Mouse (Mus musculus) midbrain, embryonic 15.5 days (tissue): Measurements from ENCODE around the gene Cars2. TPM values are rescaled to one million over a fixed set of nuclear protein-coding genes. Genes with fewer than 3 reads are reported as not detected.
A peak's percentile ranks its signal among the peaks of the same experiment; 100 is the strongest.
"Not testable (repeated sequence)": the region's sequence is repeated elsewhere in the genome, so short reads cannot be mapped to it uniquely, and the experiment has no call there.

Experiments
- ATAC-seq: fragments of 200-750 bp; cut with Nextera tagmentation; replicated peaks from 2 replicates; pipeline ENCODE4 v1.8.0; 2017; ENCODE audit warnings: moderate TSS enrichment
- H3K27ac ChIP-seq: fragments of 300-500 bp; sonication (generic); 2 replicates; pipeline ENCODE4 v1.5.1; 2015; ENCODE audit warnings: mild to moderate bottlenecking, inconsistent platforms
- H3K27me3 ChIP-seq: fragments of 300-500 bp; sonication (generic); replicated peaks from 2 replicates; pipeline ENCODE4 v1.6.1; 2015; ENCODE audit warnings: inconsistent platforms
- H3K36me3 ChIP-seq: fragments of 300-500 bp; sonication (generic); replicated peaks from 2 replicates; pipeline ENCODE4 v1.6.1; 2015; ENCODE audit warnings: inconsistent platforms
- H3K4me1 ChIP-seq: fragments of 300-500 bp; sonication (generic); 2 replicates; pipeline ENCODE4 v1.6.1; 2015; ENCODE audit warnings: inconsistent platforms
- H3K4me2 ChIP-seq: fragments of 300-500 bp; sonication (generic); 2 replicates; pipeline ENCODE4 v1.6.1; 2015; ENCODE audit warnings: inconsistent platforms, mild to moderate bottlenecking, moderate library complexity
- H3K4me3 ChIP-seq: fragments of 300-500 bp; sonication (generic); 2 replicates; pipeline ENCODE4 v1.5.1; 2015; ENCODE audit warnings: mild to moderate bottlenecking, inconsistent platforms
- H3K9ac ChIP-seq: fragments of 300-500 bp; sonication (generic); 2 replicates; pipeline ENCODE4 v1.6.1; 2015; ENCODE audit warnings: mild to moderate bottlenecking, inconsistent platforms
- H3K9me3 ChIP-seq: fragments of 300-500 bp; sonication (generic); 2 replicates; pipeline ENCODE4 v1.6.1; 2016; ENCODE audit warnings: inconsistent platforms
- WGBS: fragments of 180-500 bp; shearing (Covaris S2); methylation state at CpG from one replicate; pipeline ENCODE4 v1.1.7; 2015; ENCODE audit warnings: mixed read lengths; 5-methylcytosine and 5-hydroxymethylcytosine counted together
- polyA plus RNA-seq: library from polyadenylated mRNA; unstranded; fragments of >200 nt; fragmentation: Nextera tagmentation; extraction: Ambion mirVana; gene quantifications from 2 replicates; pipeline ENCODE4 v1.2.1, GENCODE M21; 2015

Cars2 gene
- polyA plus RNA-seq, 1 experiment from 2014 or later, result 21.7 TPM

DNA sequence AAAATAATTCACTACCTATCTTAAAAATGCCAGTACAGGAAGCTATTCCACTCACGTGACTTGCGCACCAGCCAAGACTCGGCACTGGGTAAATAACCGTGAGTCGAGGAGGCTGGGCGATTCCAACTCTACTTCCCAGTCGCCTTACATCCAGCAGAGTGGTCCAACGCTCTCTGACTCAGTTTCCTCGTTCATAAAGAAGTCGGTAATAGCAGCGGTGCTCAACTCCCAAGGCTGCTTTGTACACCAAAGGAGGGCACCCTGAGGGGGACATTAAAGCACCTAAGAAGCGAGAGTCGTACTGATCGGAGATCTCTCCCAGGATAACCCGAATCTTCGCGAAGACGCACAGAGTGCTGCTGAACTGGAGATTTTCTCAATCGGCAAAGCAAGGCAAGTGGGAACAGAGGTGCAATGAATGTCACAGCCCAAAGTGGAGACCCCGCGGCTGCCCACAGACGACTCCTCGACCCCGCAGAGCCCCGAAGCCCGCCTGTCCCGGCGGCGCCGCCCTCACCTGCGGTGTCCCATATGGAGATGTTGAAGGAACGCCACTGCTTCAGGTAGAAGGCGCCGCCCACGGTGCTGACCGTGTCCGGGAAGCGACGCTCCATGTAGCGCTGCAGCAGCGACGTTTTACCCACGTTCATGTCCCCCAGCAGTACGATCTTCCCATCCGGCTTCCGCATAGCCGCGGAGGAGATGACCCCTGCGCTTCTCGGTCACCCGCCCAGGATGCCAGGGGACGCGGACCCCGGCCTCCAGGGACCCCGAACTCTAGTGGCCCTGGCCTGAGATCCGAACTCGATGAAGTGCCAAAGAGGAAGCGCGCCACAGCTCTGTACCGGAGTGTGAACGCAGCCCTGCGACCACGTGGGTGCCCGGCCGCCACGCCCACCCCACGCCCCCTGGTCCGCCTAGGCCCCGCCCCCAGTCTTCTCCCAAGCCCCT, 72.5 kb downstream of the Cars2 start, which contains the start of gene Rab20:
Gene Rab20 (minus strand): TSS at position 900 of the 951 bp plus-strand sequence.
- Histone ChIP-seq H3K27me3 (peaks cover 64% of the 10 kb centered on the region), H3K9ac (peak within 1 kb of the TSS; percentile 32), H3K4me2 (peak within 1 kb of the TSS; percentile 98), H3K27ac (no peak within 1 kb of the TSS), H3K4me3 (peak within 1 kb of the TSS; percentile 47), H3K4me1 (peaks cover 19% of the 10 kb centered on the region), H3K36me3 (no peaks in the 10 kb centered on the region), H3K9me3 (no peaks in the 10 kb centered on the region)
- ATAC-seq, result peak; percentile 73
- WGBS, result under 1% methylated on average over 68 of the region's 69 CpGs

DNA sequence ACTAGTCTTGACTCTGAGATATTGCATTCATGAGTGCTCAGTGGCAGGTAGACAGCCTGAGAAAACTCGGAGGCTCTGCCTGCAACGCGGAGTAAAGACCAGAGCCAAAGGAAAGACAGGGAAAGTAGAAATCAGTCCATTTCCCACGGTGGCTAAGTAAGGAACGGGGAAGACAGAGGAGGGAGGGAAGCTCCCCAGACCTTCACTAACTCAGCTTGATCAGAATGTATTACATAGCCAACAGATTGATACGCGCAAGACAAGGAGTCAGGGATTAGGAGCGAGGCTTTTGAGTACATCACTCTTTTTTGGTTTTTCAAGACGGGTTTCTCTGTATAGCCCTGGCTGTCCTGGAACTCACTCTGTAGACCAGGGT, 73.4 kb downstream of the Cars2 start:
- peaks cover 19% of the 10 kb centered on the region for H3K4me1 ChIP-seq
- ATAC-seq, result no peak
- peak overlapping the region; percentile 5 for H3K4me2 ChIP-seq
- peaks cover 64% of the 10 kb centered on the region for H3K27me3 ChIP-seq
- WGBS, result 3% methylated on average over 9 of the region's 9 CpGs
- H3K36me3 ChIP-seq, result no peaks in the 10 kb centered on the region
- no peaks in the 10 kb centered on the region for H3K9me3 ChIP-seq
- peak overlapping the region; percentile 47 for H3K4me3 ChIP-seq
- H3K27ac ChIP-seq, result no peak overlapping the region
- no peak overlapping the region for H3K9ac ChIP-seq

DNA sequence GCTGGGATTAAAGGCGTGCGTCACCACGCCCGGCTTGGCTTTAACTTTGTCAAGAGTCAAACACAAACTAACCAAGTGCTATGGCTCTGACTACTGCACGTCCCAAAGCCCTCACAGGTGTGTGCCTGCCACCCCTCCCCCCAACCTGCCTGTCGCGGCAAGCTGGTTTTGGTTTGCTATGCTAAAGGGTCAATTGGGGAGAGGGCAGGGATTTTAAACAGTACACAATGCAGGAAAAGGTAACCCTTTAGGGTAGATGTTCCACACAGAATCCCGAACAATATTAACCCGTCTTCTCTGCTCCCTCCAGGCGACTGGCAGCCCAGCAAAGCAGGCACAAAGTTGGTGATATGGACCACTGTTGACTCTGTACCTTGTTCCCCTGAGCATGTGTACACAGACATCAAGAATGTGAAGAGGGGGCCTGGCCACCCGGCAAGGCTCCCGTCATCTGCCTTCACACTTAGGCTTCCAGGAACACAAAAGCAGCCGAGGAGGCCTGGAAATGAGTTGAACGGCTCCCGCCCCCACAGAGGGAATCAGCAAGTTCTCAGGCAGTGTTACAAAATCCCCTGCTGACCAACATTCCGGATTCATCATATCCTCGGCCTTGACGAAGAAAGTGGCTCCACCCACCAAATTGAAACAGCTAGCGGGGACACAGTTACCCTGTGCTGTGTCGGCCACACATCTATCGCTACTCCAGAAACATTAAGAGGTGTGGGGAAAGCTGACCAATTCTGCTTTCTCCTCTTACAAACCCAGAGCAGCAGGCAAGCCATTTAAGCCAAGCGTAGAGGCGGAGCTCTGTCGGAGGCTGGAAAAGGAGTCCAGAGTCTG, 74.0 kb downstream of the Cars2 start:
- Histone ChIP-seq H3K9ac (no peak overlapping the region), H3K36me3 (no peaks in the 10 kb centered on the region), H3K4me1 (peaks cover 19% of the 10 kb centered on the region), H3K4me2 (peak overlapping the region; percentile 5), H3K27ac (no peak overlapping the region), H3K27me3 (peaks cover 64% of the 10 kb centered on the region), H3K4me3 (0 out of 2 replicates have a peak overlapping the region, but pooled peaks have one; percentile 1), H3K9me3 (no peaks in the 10 kb centered on the region)
- 9% methylated on average over 24 of the region's 24 CpGs for WGBS
- no peak for ATAC-seq

DNA sequence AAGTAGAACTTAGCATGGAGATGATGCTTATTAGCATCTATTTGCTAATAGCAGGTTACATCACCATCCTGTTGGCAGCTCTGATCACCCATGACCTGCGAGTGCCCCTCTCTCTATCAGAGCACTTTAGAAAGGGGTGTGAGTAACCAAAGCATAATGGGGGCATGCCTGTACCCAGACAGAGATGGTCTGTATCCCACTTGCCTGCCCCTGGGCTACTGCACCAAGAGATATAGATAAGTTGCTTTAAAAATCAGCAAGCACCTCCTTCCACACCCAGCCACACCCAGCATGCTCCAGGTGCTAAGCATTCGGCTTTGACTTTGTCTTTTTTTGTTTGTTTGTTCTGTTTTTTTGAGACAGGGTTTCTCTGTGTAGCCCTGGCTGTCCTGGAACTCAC, 74.7 kb downstream of the Cars2 start:
- Histone ChIP-seq H3K9me3 (no peaks in the 10 kb centered on the region), H3K4me2 (no peak overlapping the region), H3K9ac (no peak overlapping the region), H3K27me3 (peaks cover 64% of the 10 kb centered on the region), H3K4me1 (peaks cover 19% of the 10 kb centered on the region), H3K27ac (no peak overlapping the region), H3K4me3 (no peak overlapping the region), H3K36me3 (no peaks in the 10 kb centered on the region)
- ATAC-seq, result no peak
- 27% methylated on average over 2 of the region's 2 CpGs for WGBS

DNA sequence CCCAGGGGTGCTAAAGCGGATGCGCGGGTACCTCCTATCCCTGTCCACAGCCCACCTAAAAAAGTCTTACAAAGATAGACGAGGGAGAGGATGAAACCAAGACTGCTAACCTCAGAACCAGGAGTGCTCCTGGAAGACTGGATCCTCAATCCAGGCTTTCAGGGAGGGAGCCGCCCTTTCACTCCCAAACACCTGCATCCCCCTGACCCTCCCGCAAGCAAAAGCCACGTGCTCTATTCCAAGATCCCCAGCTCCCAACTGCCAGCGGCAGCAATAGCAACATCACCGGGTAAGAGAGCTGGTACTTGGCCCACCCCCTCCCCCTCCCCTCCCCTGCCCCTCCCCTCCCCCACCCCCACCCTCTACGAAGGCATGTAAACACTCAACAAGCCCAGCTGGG, 75.2 kb downstream of the Cars2 start:
- no peak overlapping the region for H3K4me3 ChIP-seq
- H3K27ac ChIP-seq, result no peak overlapping the region
- no peak overlapping the region for H3K9ac ChIP-seq
- H3K4me1 ChIP-seq, result peaks cover 19% of the 10 kb centered on the region
- peaks cover 61% of the 10 kb centered on the region for H3K27me3 ChIP-seq
- no peaks in the 10 kb centered on the region for H3K36me3 ChIP-seq
- no peaks in the 10 kb centered on the region for H3K9me3 ChIP-seq
- no peak overlapping the region for H3K4me2 ChIP-seq
- 10% methylated on average over 9 of the region's 10 CpGs for WGBS
- ATAC-seq, result no peak

DNA sequence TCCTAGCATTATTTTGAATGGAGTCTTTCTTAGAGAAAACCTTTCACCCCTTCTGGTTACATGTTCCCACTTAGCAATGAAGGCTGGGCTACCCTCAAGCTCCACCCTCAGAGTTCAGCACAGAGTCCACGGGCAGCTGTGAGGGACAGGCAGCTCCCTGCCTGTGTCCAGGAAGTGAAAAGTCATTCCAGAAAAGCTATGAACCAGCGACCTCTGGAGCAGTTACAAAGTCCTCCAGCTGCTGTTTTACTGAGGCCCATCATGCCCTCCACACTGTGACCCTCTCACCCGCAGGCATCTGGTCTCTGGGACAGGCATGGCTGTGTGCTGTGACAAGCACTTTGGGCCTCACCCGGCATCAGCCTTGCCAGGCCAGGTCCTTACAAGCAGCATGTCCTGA, 77.5 kb downstream of the Cars2 start:
- Histone ChIP-seq H3K27me3 (peaks cover 38% of the 10 kb centered on the region), H3K36me3 (no peaks in the 10 kb centered on the region), H3K9me3 (no peaks in the 10 kb centered on the region), H3K27ac (no peak overlapping the region), H3K4me3 (no peak overlapping the region), H3K4me2 (no peak overlapping the region), H3K9ac (no peak overlapping the region), H3K4me1 (peaks cover 14% of the 10 kb centered on the region)
- ATAC-seq, result no peak
- 51% methylated on average over 4 of the region's 4 CpGs for WGBS

DNA sequence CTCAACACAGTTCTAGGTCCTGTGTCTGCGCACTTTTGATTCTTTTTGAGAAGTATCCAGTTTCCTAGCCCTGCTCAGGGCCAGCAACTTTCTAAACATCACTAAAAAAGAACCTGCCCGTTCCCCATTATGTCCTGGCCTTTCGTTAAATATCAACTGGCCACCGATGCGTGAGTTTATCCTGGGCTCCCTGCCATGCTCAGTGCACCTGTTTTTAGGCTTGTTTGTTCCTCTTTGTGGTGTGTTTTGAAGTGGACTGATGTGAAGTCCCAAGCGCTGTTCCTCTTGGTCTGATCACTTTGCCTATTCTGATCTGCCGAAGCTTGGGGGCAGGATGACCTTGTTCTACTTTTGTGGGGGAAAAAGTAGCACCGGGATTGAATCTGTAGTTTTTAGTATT, 79.3 kb downstream of the Cars2 start:
- H3K27me3 ChIP-seq, result peaks cover 22% of the 10 kb centered on the region
- no peak for ATAC-seq
- H3K9me3 ChIP-seq, result no peaks in the 10 kb centered on the region
- H3K9ac ChIP-seq, result no peak overlapping the region
- H3K27ac ChIP-seq, result no peak overlapping the region
- no peaks in the 10 kb centered on the region for H3K36me3 ChIP-seq
- no peak overlapping the region for H3K4me2 ChIP-seq
- H3K4me1 ChIP-seq, result peaks cover 1% of the 10 kb centered on the region; the same call in 1 of the 2 replicates
- whole genome bisulfite sequencing, result 39% methylated on average over 8 of the region's 8 CpGs
- no peak overlapping the region for H3K4me3 ChIP-seq

DNA sequence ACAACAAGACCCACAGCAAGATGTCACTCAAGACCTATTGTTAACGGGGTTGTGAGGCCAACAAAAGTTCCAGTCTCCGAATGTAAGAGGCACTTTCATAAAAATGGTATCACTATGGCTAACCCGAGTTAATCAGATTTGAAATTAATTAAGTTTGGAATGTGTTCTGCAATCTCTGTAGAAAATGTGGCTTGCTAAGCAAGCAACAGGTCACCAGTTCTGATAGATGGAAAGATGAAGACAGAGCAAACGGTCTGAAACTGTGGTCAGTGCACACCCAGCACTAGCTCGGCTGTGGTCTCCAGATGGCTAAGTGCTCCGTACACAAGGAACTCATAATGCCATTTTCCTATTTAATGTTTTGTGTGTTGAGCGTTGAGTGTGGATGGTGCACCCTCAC, 79.9 kb downstream of the Cars2 start:
- Histone ChIP-seq H3K9ac (no peak overlapping the region), H3K4me3 (no peak overlapping the region), H3K4me1 (no peaks in the 10 kb centered on the region), H3K4me2 (no peak overlapping the region), H3K36me3 (no peaks in the 10 kb centered on the region), H3K9me3 (no peaks in the 10 kb centered on the region), H3K27ac (no peak overlapping the region), H3K27me3 (peaks cover 16% of the 10 kb centered on the region)
- ATAC-seq, result no peak
- WGBS, result 76% methylated on average over 7 of the region's 7 CpGs

DNA sequence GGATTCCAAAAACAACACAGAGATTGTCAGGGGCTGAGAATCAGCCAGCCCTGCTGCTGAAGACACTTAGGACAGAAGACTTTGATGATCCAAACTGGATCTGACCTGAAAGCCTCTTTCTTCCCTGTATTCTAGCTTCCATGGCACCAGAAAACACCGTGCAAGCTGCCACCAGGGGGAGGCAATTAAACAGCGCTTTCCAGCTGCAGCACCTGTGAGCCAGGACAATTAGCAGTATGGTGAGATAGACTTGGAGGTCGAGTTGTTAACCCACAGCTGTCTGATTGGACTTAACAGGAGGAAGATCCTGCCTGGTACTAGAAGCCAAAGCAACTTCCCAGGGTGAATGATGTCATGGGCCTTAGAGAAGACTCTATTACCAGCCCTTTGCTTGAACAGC, 81.5 kb downstream of the Cars2 start:
- Histone ChIP-seq H3K9me3 (no peaks in the 10 kb centered on the region), H3K36me3 (no peaks in the 10 kb centered on the region), H3K4me2 (no peak overlapping the region), H3K4me1 (no peaks in the 10 kb centered on the region), H3K27ac (no peak overlapping the region), H3K27me3 (peaks cover under 1% of the 10 kb centered on the region; the same call in 1 of the 2 replicates), H3K4me3 (no peak overlapping the region), H3K9ac (no peak overlapping the region)
- ATAC-seq, result no peak
- 11% methylated on average over 3 of the region's 3 CpGs for WGBS

DNA sequence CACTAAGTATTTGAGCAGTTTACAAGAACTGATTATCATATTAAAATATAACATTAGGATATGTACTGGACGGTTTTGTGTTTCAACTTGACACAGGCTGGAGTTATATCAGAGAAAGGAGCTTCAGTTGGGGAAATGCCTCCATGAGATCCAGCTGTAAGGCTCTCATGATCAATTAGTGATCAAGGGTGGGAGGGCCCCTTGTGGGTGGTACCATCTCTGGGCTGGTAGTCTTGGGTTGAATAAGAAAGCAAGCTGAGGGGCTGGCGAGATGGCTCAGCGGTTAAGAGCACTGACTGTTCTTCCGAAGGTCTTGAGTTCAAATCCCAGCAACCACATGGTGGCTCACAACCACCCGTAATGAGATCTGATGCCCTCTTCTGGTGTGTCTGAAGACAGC, 84.1 kb downstream of the Cars2 start:
- not testable (repeated sequence) for H3K4me1 ChIP-seq, H3K4me2 ChIP-seq, H3K9me3 ChIP-seq, H3K4me3 ChIP-seq, ATAC-seq, H3K9ac ChIP-seq, H3K27me3 ChIP-seq, H3K36me3 ChIP-seq, H3K27ac ChIP-seq
- 77% methylated on average over 5 of the region's 5 CpGs for WGBS

DNA sequence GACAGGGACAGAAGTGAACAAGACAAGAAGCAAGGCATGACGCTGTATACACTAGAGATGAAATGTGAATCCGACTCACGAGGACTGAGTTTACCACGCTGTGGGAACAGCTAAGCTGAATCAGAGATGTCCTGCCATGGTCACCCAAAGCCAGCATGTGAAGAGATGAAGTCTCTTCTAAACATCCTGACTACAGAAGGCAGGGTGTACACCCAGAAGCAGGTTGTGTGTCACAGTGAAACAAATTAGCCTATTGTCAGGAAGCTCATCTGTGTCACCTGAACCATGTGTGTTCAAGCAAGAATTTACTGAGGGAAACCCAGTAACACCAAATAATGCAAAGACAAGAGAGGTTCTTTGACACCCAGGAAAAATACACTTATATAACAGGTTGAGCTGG, 85.0 kb downstream of the Cars2 start:
- H3K9ac ChIP-seq, result no peak overlapping the region
- no peaks in the 10 kb centered on the region for H3K4me1 ChIP-seq
- ATAC-seq, result no peak
- no peak overlapping the region for H3K4me2 ChIP-seq
- H3K27ac ChIP-seq, result no peak overlapping the region
- H3K4me3 ChIP-seq, result no peak overlapping the region
- no peaks in the 10 kb centered on the region for H3K9me3 ChIP-seq
- 93% methylated on average over 4 of the region's 4 CpGs for WGBS
- no peaks in the 10 kb centered on the region for H3K36me3 ChIP-seq
- no peaks in the 10 kb centered on the region for H3K27me3 ChIP-seq

DNA sequence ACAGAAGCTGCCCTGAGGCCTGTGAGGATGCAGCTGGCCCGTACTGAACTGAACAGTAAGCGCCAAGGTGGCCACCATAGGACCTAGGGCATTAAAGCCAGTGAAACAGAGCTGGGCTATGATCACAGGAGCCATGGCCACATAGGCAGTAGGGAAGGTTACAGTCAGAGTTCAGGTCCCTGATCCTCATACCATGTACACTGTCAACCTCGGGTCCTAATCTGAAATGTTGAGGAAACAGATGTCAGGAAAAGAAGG, 85.9 kb downstream of the Cars2 start:
- Histone ChIP-seq H3K4me3 (no peak overlapping the region), H3K27me3 (no peaks in the 10 kb centered on the region), H3K9ac (no peak overlapping the region), H3K27ac (no peak overlapping the region), H3K9me3 (no peaks in the 10 kb centered on the region), H3K36me3 (no peaks in the 10 kb centered on the region), H3K4me2 (no peak overlapping the region), H3K4me1 (no peaks in the 10 kb centered on the region)
- WGBS, result 85% methylated on average over 3 of the region's 3 CpGs
- no peak for ATAC-seq
